Mouse (Mus musculus) embryonic facial prominence, embryonic 12.5 days (tissue): ENCODE data around the gene Map3k20. TPM values are rescaled to one million over a fixed set of nuclear protein-coding genes. Genes with fewer than 3 reads are reported as not detected.

Experiments used
- ATAC-seq: fragments of 200-750 bp; cut with Nextera tagmentation; 2 replicates; pipeline ENCODE4 v1.8.0; 2017; ENCODE audit not compliant: insufficient number of reproducible peaks, insufficient read depth, low FRiP score, low TSS enrichment
- H3K27ac ChIP-seq: fragments of 300-500 bp; sonication (generic); 2 replicates; pipeline ENCODE4 v1.5.1; 2016; ENCODE audit warnings: mild to moderate bottlenecking
- H3K27me3 ChIP-seq: fragments of 300-500 bp; sonication (generic); 2 replicates; pipeline ENCODE4 v1.6.1; 2016; ENCODE audit warnings: mild to moderate bottlenecking, moderate library complexity
- H3K36me3 ChIP-seq: fragments of 300-500 bp; sonication (generic); 2 replicates; pipeline ENCODE4 v1.6.1; 2016; ENCODE audit warnings: mild to moderate bottlenecking
- H3K4me1 ChIP-seq: fragments of 300-500 bp; sonication (generic); 2 replicates; pipeline ENCODE4 v1.6.1; 2016
- H3K4me2 ChIP-seq: fragments of 300-500 bp; sonication (generic); replicated peaks from 2 replicates; pipeline ENCODE4 v1.6.1; 2016; ENCODE audit warnings: mild to moderate bottlenecking, moderate library complexity
- H3K4me3 ChIP-seq: fragments of 300-500 bp; sonication (generic); 2 replicates; pipeline ENCODE4 v1.5.1; 2016; ENCODE audit warnings: mild to moderate bottlenecking
- H3K9ac ChIP-seq: fragments of 300-500 bp; sonication (generic); 2 replicates; pipeline ENCODE4 v1.6.1; 2016; ENCODE audit warnings: mild to moderate bottlenecking, moderate library complexity
- H3K9me3 ChIP-seq: fragments of 300-500 bp; sonication (generic); 2 replicates; pipeline ENCODE4 v1.6.1; 2016; ENCODE audit warnings: mild to moderate bottlenecking, moderate library complexity
- WGBS: fragments of 180-500 bp; shearing (Covaris S2); methylation state at CpG from one replicate; pipeline ENCODE4 v1.1.7; 2016; 5-methylcytosine and 5-hydroxymethylcytosine counted together
- polyA plus RNA-seq: library from polyadenylated mRNA; unstranded; fragments of >200 nt; fragmentation: Nextera tagmentation; extraction: Ambion mirVana; gene quantifications from 2 replicates; pipeline ENCODE4 v1.2.1, GENCODE M21; 2016

Gene Map3k20
- polyA plus RNA-seq, 1 experiment from 2014 or later: 10.9 TPM

- no peaks in the 10 kb centered on the region for H3K4me1 ChIP-seq
- no peaks in the 10 kb centered on the region for H3K36me3 ChIP-seq
- WGBS: 85% methylated on average over 6 of the region's 6 CpGs
- no peak overlapping the region for H3K4me2 ChIP-seq
- ATAC-seq: no peak
- no peak overlapping the region for H3K27ac ChIP-seq
- H3K27me3 ChIP-seq: no peaks in the 10 kb centered on the region
- H3K9me3 ChIP-seq: no peaks in the 10 kb centered on the region
- H3K4me3 ChIP-seq: no peak overlapping the region
- H3K9ac ChIP-seq: no peak overlapping the region
Observed at GRCm38 (mm10) chr2:72442825-72443224, 157.4 kb downstream of the Map3k20 start.

GRCm38 (mm10) chr2:72443960-72444359 lies 158.5 kb downstream of the Map3k20 start:
- no peak for ATAC-seq
- H3K27ac ChIP-seq: no peak overlapping the region
- WGBS: 76% methylated on average over 3 of the region's 3 CpGs

GRCm38 (mm10) chr2:72446106-72446505 lies 160.7 kb downstream of the Map3k20 start:
- H3K36me3 ChIP-seq: no peaks in the 10 kb centered on the region
- no peaks in the 10 kb centered on the region for H3K27me3 ChIP-seq
- no peak for ATAC-seq
- no peaks in the 10 kb centered on the region for H3K4me1 ChIP-seq
- 88% methylated on average over 3 of the region's 3 CpGs for WGBS
- H3K27ac ChIP-seq: no peak overlapping the region
- no peaks in the 10 kb centered on the region for H3K9me3 ChIP-seq
- H3K4me3 ChIP-seq: no peak overlapping the region
- no peak overlapping the region for H3K4me2 ChIP-seq
- no peak overlapping the region for H3K9ac ChIP-seq

More at GRCm38 (mm10) chr2:72443960-72444359, 158.5 kb downstream of the Map3k20 start:
- H3K27me3 ChIP-seq: no peaks in the 10 kb centered on the region
- no peaks in the 10 kb centered on the region for H3K36me3 ChIP-seq
- no peak overlapping the region for H3K4me2 ChIP-seq
- no peaks in the 10 kb centered on the region for H3K9me3 ChIP-seq
- no peak overlapping the region for H3K9ac ChIP-seq
- no peak overlapping the region for H3K4me3 ChIP-seq
- no peaks in the 10 kb centered on the region for H3K4me1 ChIP-seq

- Histone ChIP-seq H3K4me2 (no peak overlapping the region), H3K27me3 (no peaks in the 10 kb centered on the region), H3K36me3 (no peaks in the 10 kb centered on the region), H3K9ac (no peak overlapping the region), H3K27ac (no peak overlapping the region), H3K4me1 (no peaks in the 10 kb centered on the region), H3K9me3 (no peaks in the 10 kb centered on the region), H3K4me3 (no peak overlapping the region)
- 46% methylated on average over 5 of the region's 5 CpGs for WGBS
- no peak for ATAC-seq
Observed at GRCm38 (mm10) chr2:72446615-72447014, 161.2 kb downstream of the Map3k20 start.

GRCm38 (mm10) chr2:72453563-72453962 lies 168.1 kb downstream of the Map3k20 start:
- WGBS: 39% methylated on average over 3 of the region's 3 CpGs

GRCm38 (mm10) chr2:72456189-72456588 lies 170.8 kb downstream of the Map3k20 start:
- no peak for ATAC-seq
- no peak overlapping the region for H3K4me3 ChIP-seq
- no peaks in the 10 kb centered on the region for H3K9me3 ChIP-seq
- no peak overlapping the region for H3K27ac ChIP-seq
- H3K4me1 ChIP-seq: peaks cover 15% of the 10 kb centered on the region
- 69% methylated on average over 1 of the region's 1 CpGs for WGBS
- H3K27me3 ChIP-seq: no peaks in the 10 kb centered on the region
- H3K36me3 ChIP-seq: no peaks in the 10 kb centered on the region
- H3K4me2 ChIP-seq: no peak overlapping the region
- H3K9ac ChIP-seq: no peak overlapping the region

More at GRCm38 (mm10) chr2:72453563-72453962, 168.1 kb downstream of the Map3k20 start:
- Histone ChIP-seq H3K4me3 (no peak overlapping the region), H3K9me3 (no peaks in the 10 kb centered on the region), H3K27ac (no peak overlapping the region), H3K36me3 (no peaks in the 10 kb centered on the region), H3K27me3 (no peaks in the 10 kb centered on the region), H3K4me1 (peaks cover 15% of the 10 kb centered on the region), H3K9ac (no peak overlapping the region), H3K4me2 (no peak overlapping the region)
- ATAC-seq: no peak

GRCm38 (mm10) chr2:72464376-72465014 lies 179.1 kb downstream of the Map3k20 start:
- Histone ChIP-seq H3K36me3 (no peaks in the 10 kb centered on the region), H3K27ac (no peak overlapping the region), H3K27me3 (no peaks in the 10 kb centered on the region), H3K4me3 (no peak overlapping the region), H3K4me2 (no peak overlapping the region), H3K9ac (no peak overlapping the region), H3K9me3 (no peaks in the 10 kb centered on the region), H3K4me1 (no peaks in the 10 kb centered on the region)
- WGBS: 40% methylated on average over 7 of the region's 7 CpGs
- ATAC-seq: no peak

- no peak overlapping the region for H3K9ac ChIP-seq
- no peaks in the 10 kb centered on the region for H3K27me3 ChIP-seq
- H3K4me2 ChIP-seq: no peak overlapping the region
- no peaks in the 10 kb centered on the region for H3K36me3 ChIP-seq
- no peaks in the 10 kb centered on the region for H3K9me3 ChIP-seq
- WGBS: 86% methylated on average over 1 of the region's 1 CpGs
- H3K27ac ChIP-seq: no peak overlapping the region
- H3K4me1 ChIP-seq: no peaks in the 10 kb centered on the region
- H3K4me3 ChIP-seq: no peak overlapping the region
- no peak for ATAC-seq
Observed at GRCm38 (mm10) chr2:72467604-72468003, 182.2 kb downstream of the Map3k20 start.

GRCm38 (mm10) chr2:72471415-72472070 lies 186.1 kb downstream of the Map3k20 start:
- H3K9me3 ChIP-seq: no peaks in the 10 kb centered on the region
- H3K27me3 ChIP-seq: no peaks in the 10 kb centered on the region
- no peaks in the 10 kb centered on the region for H3K36me3 ChIP-seq
- 0 out of 2 replicates have a peak, but pooled peaks cover 3% of the 10 kb centered on the region for H3K4me1 ChIP-seq
- no peak overlapping the region for H3K4me3 ChIP-seq
- WGBS: 40% methylated on average over 16 of the region's 16 CpGs
- H3K4me2 ChIP-seq: no peak overlapping the region
- H3K9ac ChIP-seq: no peak overlapping the region
- no peak overlapping the region for H3K27ac ChIP-seq
- no peak for ATAC-seq

- no peak overlapping the region for H3K4me3 ChIP-seq
- peaks cover 20% of the 10 kb centered on the region for H3K4me1 ChIP-seq
- H3K4me2 ChIP-seq: peak overlapping the region; percentile 72
- WGBS: 38% methylated on average over 7 of the region's 7 CpGs
- H3K9ac ChIP-seq: 0 out of 2 replicates have a peak overlapping the region, but pooled peaks have one; percentile 82
- no peak for ATAC-seq
- H3K27ac ChIP-seq: no peak overlapping the region
- H3K9me3 ChIP-seq: no peaks in the 10 kb centered on the region
- H3K36me3 ChIP-seq: 0 out of 2 replicates have a peak, but pooled peaks cover 7% of the 10 kb centered on the region
- no peaks in the 10 kb centered on the region for H3K27me3 ChIP-seq
Observed at GRCm38 (mm10) chr2:72474531-72475287, 189.3 kb downstream of the Map3k20 start.

GRCm38 (mm10) chr2:72475423-72475796 lies 190.0 kb downstream of the Map3k20 start:
- Histone ChIP-seq H3K9me3 (no peaks in the 10 kb centered on the region), H3K27ac (peak overlapping the region; percentile 90), H3K4me2 (peak overlapping the region; percentile 72), H3K9ac (peak overlapping the region; percentile 82), H3K27me3 (no peaks in the 10 kb centered on the region), H3K36me3 (peaks cover 14% of the 10 kb centered on the region), H3K4me1 (peaks cover 20% of the 10 kb centered on the region), H3K4me3 (peak overlapping the region; percentile 80)
- ATAC-seq: no peak
- WGBS: 0% methylated on average over 7 of the region's 7 CpGs
